Mouse (Mus musculus): ENCODE measurements around the gene Phldb2. TPM values are rescaled to one million over a fixed set of nuclear protein-coding genes. Genes with fewer than 3 reads are reported as not detected.

Phldb2 gene
- 31.4 and 33.4 TPM in 2 replicates for polyA plus RNA-seq (2016; fragmentation: Nextera tagmentation; extraction: Ambion mirVana)

- no peaks in the 10 kb centered on the region for H3K27me3 ChIP-seq (ENCODE audit: low read depth, poor library complexity, severe bottlenecking)
- H3K27ac ChIP-seq (replicated peaks) = no peak within 1 kb of the TSS
- H3K9me3 ChIP-seq (replicated peaks) = no peaks in the 10 kb centered on the region
- H3K36me3 ChIP-seq = no peaks in the 10 kb centered on the region
- no peak for DNase-seq (ENCODE audit: low spot score)
- 85% methylated on average over 4 of the region's 4 CpGs for WGBS
- H3K4me3 ChIP-seq = no peak within 1 kb of the TSS
- no peaks in the 10 kb centered on the region for H3K4me1 ChIP-seq
These were observed at the start of gene Phldb2 for GRCm38 (mm10) chr16:45953394-45953793. Gene Phldb2 (minus strand): TSS chr16:45953598.

GRCm38 (mm10) chr16:46001550-46002166 is 48.3 kb upstream of the Phldb2 start:
- Histone ChIP-seq H3K36me3 (no peaks in the 10 kb centered on the region), H3K27me3 (ENCODE audit: low read depth, poor library complexity, severe bottlenecking) (no peaks in the 10 kb centered on the region), H3K27ac (replicated peaks) (no peak overlapping the region), H3K4me3 (no peak overlapping the region), H3K9me3 (replicated peaks) (no peaks in the 10 kb centered on the region), H3K4me1 (peaks cover 8% of the 10 kb centered on the region)
- no peak for DNase-seq (ENCODE audit: low spot score)
- WGBS = 93% methylated on average over 10 of the region's 10 CpGs

- H3K4me1 ChIP-seq = peaks cover 8% of the 10 kb centered on the region
- no peak overlapping the region for H3K27ac ChIP-seq (replicated peaks)
- DNase-seq (ENCODE audit: low spot score) = no peak
- no peak overlapping the region for H3K4me3 ChIP-seq
- H3K9me3 ChIP-seq (replicated peaks) = no peaks in the 10 kb centered on the region
- H3K27me3 ChIP-seq (ENCODE audit: low read depth, poor library complexity, severe bottlenecking) = no peaks in the 10 kb centered on the region
- no peaks in the 10 kb centered on the region for H3K36me3 ChIP-seq
- WGBS = 94% methylated on average over 3 of the region's 3 CpGs
These were observed 47.6 kb upstream of the Phldb2 start for GRCm38 (mm10) chr16:46000976-46001375.

GRCm38 (mm10) chr16:45999374-46000191 is 46.2 kb upstream of the Phldb2 start:
- H3K9me3 ChIP-seq (replicated peaks) = no peaks in the 10 kb centered on the region
- no peak overlapping the region for H3K27ac ChIP-seq (replicated peaks)
- no peak for DNase-seq (ENCODE audit: low spot score)
- H3K36me3 ChIP-seq = no peaks in the 10 kb centered on the region
- 73% methylated on average over 10 of the region's 10 CpGs for WGBS
- H3K4me3 ChIP-seq = no peak overlapping the region
- peaks cover 8% of the 10 kb centered on the region for H3K4me1 ChIP-seq
- H3K27me3 ChIP-seq (ENCODE audit: low read depth, poor library complexity, severe bottlenecking) = no peaks in the 10 kb centered on the region

- DNase-seq (ENCODE audit: low spot score) = no peak
- H3K4me1 ChIP-seq = peaks cover 8% of the 10 kb centered on the region
- no peaks in the 10 kb centered on the region for H3K27me3 ChIP-seq (ENCODE audit: low read depth, poor library complexity, severe bottlenecking)
- 78% methylated on average over 7 of the region's 7 CpGs for WGBS
- H3K4me3 ChIP-seq = no peak overlapping the region
- no peaks in the 10 kb centered on the region for H3K36me3 ChIP-seq
- no peaks in the 10 kb centered on the region for H3K9me3 ChIP-seq (replicated peaks)
- H3K27ac ChIP-seq (replicated peaks) = no peak overlapping the region
These were observed 44.8 kb upstream of the Phldb2 start for GRCm38 (mm10) chr16:45998231-45998630.

- 48% methylated on average over 10 of the region's 10 CpGs for WGBS
- Histone ChIP-seq H3K36me3 (no peaks in the 10 kb centered on the region), H3K9me3 (replicated peaks) (no peaks in the 10 kb centered on the region), H3K4me3 (no peak overlapping the region), H3K27me3 (ENCODE audit: low read depth, poor library complexity, severe bottlenecking) (no peaks in the 10 kb centered on the region), H3K27ac (replicated peaks) (no peak overlapping the region), H3K4me1 (0 out of 2 replicates have a peak, but pooled peaks cover 3% of the 10 kb centered on the region)
- no peak for DNase-seq (ENCODE audit: low spot score)
These were observed 37.7 kb upstream of the Phldb2 start for GRCm38 (mm10) chr16:45990901-45991676.

GRCm38 (mm10) chr16:45986236-45986635 is 32.8 kb upstream of the Phldb2 start:
- no peak overlapping the region for H3K4me3 ChIP-seq
- no peaks in the 10 kb centered on the region for H3K27me3 ChIP-seq (ENCODE audit: low read depth, poor library complexity, severe bottlenecking)
- no peaks in the 10 kb centered on the region for H3K36me3 ChIP-seq
- no peak overlapping the region for H3K27ac ChIP-seq (replicated peaks)
- WGBS = 85% methylated on average over 1 of the region's 1 CpGs
- H3K9me3 ChIP-seq (replicated peaks) = no peaks in the 10 kb centered on the region
- no peak for DNase-seq (ENCODE audit: low spot score)
- H3K4me1 ChIP-seq = no peaks in the 10 kb centered on the region

- H3K4me1 ChIP-seq = no peaks in the 10 kb centered on the region
- DNase-seq (ENCODE audit: low spot score) = no peak
- no peak overlapping the region for H3K4me3 ChIP-seq
- H3K27me3 ChIP-seq (ENCODE audit: low read depth, poor library complexity, severe bottlenecking) = no peaks in the 10 kb centered on the region
- H3K36me3 ChIP-seq = no peaks in the 10 kb centered on the region
- H3K9me3 ChIP-seq (replicated peaks) = no peaks in the 10 kb centered on the region
- WGBS = 88% methylated on average over 4 of the region's 4 CpGs
- no peak overlapping the region for H3K27ac ChIP-seq (replicated peaks)
These were observed 31.5 kb upstream of the Phldb2 start for GRCm38 (mm10) chr16:45984610-45985606.

- DNase-seq (ENCODE audit: low spot score) = no peak
- H3K27me3 ChIP-seq (ENCODE audit: low read depth, poor library complexity, severe bottlenecking) = no peaks in the 10 kb centered on the region
- H3K9me3 ChIP-seq (replicated peaks) = no peaks in the 10 kb centered on the region
- no peak overlapping the region for H3K4me3 ChIP-seq
- no peak overlapping the region for H3K27ac ChIP-seq (replicated peaks)
- 84% methylated on average over 1 of the region's 1 CpGs for WGBS
- no peaks in the 10 kb centered on the region for H3K4me1 ChIP-seq
- H3K36me3 ChIP-seq = no peaks in the 10 kb centered on the region
These were observed 22.9 kb upstream of the Phldb2 start for GRCm38 (mm10) chr16:45976251-45976650.

- Histone ChIP-seq H3K36me3 (no peaks in the 10 kb centered on the region), H3K27ac (replicated peaks) (no peak overlapping the region), H3K4me1 (no peaks in the 10 kb centered on the region), H3K9me3 (replicated peaks) (no peaks in the 10 kb centered on the region), H3K27me3 (ENCODE audit: low read depth, poor library complexity, severe bottlenecking) (no peaks in the 10 kb centered on the region), H3K4me3 (no peak overlapping the region)
- WGBS = 67% methylated on average over 9 of the region's 9 CpGs
- no peak for DNase-seq (ENCODE audit: low spot score)
These were observed 20.7 kb upstream of the Phldb2 start for GRCm38 (mm10) chr16:45973959-45974686.

GRCm38 (mm10) chr16:45970187-45970586 is 16.8 kb upstream of the Phldb2 start:
- Histone ChIP-seq H3K4me1 (no peaks in the 10 kb centered on the region), H3K27me3 (ENCODE audit: low read depth, poor library complexity, severe bottlenecking) (no peaks in the 10 kb centered on the region), H3K9me3 (replicated peaks) (no peaks in the 10 kb centered on the region), H3K4me3 (no peak overlapping the region), H3K27ac (replicated peaks) (no peak overlapping the region), H3K36me3 (no peaks in the 10 kb centered on the region)
- DNase-seq (ENCODE audit: low spot score) = no peak
- WGBS = 88% methylated on average over 2 of the region's 2 CpGs

All from midbrain, embryonic 10.5 days (tissue).